Mouse (Mus musculus) gonadal fat pad, adult 2 months (tissue): ENCODE measurements around the gene Gstm1. TPM values are rescaled to one million over a fixed set of nuclear protein-coding genes. Genes with fewer than 3 reads are reported as not detected.
A peak's percentile ranks its signal among the peaks of the same experiment; 100 is the strongest.
"Not testable (repeated sequence)": the region's sequence is repeated elsewhere in the genome, so short reads cannot be mapped to it uniquely, and the experiment has no call there.

Source experiments
- DNase-seq: peaks from one replicate; pipeline ENCODE4 v3.0.0-alpha.2; 2012; ENCODE audit warnings: low read depth
- polyA plus RNA-seq: library from polyadenylated mRNA; depleted of rRNA; stranded (reverse); fragments of >200 nt; gene quantifications from 2 replicates; pipeline ENCODE4 v1.2.3, GENCODE M21; 2012; rRNA removed

The Gstm1 gene
- 1,084 and 1,330 TPM in 2 replicates for polyA plus RNA-seq

- DNase-seq: peak; percentile 61
These were observed at the start of gene Gstm1 for GRCm38 (mm10) chr3:108017473-108018189. Gstm1 (minus strand) TSS chr3:108017973.

GRCm38 (mm10) chr3:108067370-108067934 lies 49.7 kb upstream of the Gstm1 start:
- no peak for DNase-seq

GRCm38 (mm10) chr3:108065551-108065950 lies 47.8 kb upstream of the Gstm1 start:
- DNase-seq: no peak

- no peak for DNase-seq
These were observed 46.9 kb upstream of the Gstm1 start for GRCm38 (mm10) chr3:108064672-108065071.

- no peak for DNase-seq
These were observed 44.9 kb upstream of the Gstm1 start for GRCm38 (mm10) chr3:108062648-108063047.

GRCm38 (mm10) chr3:108061420-108061819 lies 43.6 kb upstream of the Gstm1 start:
- no peak for DNase-seq

GRCm38 (mm10) chr3:108050493-108050892 lies 32.7 kb upstream of the Gstm1 start:
- no peak for DNase-seq

- DNase-seq: no peak
These were observed 30.5 kb upstream of the Gstm1 start for GRCm38 (mm10) chr3:108048306-108048705.

GRCm38 (mm10) chr3:108046944-108047655 lies 29.3 kb upstream of the Gstm1 start:
- no peak for DNase-seq

- no peak for DNase-seq
These were observed 26.8 kb upstream of the Gstm1 start, which contains the start of gene Gstm4 for GRCm38 (mm10) chr3:108044394-108045140. Gstm4 (minus strand) TSS chr3:108044894.

- no peak for DNase-seq
These were observed 15.4 kb upstream of the Gstm1 start for GRCm38 (mm10) chr3:108033156-108033555.

- no peak for DNase-seq
These were observed 14.3 kb upstream of the Gstm1 start for GRCm38 (mm10) chr3:108032113-108032512.

GRCm38 (mm10) chr3:108028641-108029365 lies 11.0 kb upstream of the Gstm1 start:
- DNase-seq: no peak

- no peak for DNase-seq
These were observed 8.8 kb upstream of the Gstm1 start for GRCm38 (mm10) chr3:108026597-108026996.

- no peak for DNase-seq
These were observed 8.3 kb upstream of the Gstm1 start for GRCm38 (mm10) chr3:108026049-108026448.

GRCm38 (mm10) chr3:108025318-108025717 lies 7.5 kb upstream of the Gstm1 start:
- DNase-seq: no peak

GRCm38 (mm10) chr3:108022650-108023049 lies 4.9 kb upstream of the Gstm1 start:
- DNase-seq: peak; percentile 23

GRCm38 (mm10) chr3:108020351-108021022 lies 2.7 kb upstream of the Gstm1 start:
- not testable (repeated sequence) for DNase-seq

GRCm38 (mm10) chr3:108019226-108019625 lies 1.5 kb upstream of the Gstm1 start:
- DNase-seq: not testable (repeated sequence)

- no peak for DNase-seq
These were observed 532 bp upstream of the Gstm1 start for GRCm38 (mm10) chr3:108018190-108018820.
